Mouse (Mus musculus) lung, embryonic 14.5 days (tissue): ENCODE results near the gene Mcpt8. TPM values are rescaled to one million over a fixed set of nuclear protein-coding genes. Genes with fewer than 3 reads are reported as not detected.

ENCODE experiments used
- ATAC-seq: fragments of 200-750 bp; cut with Nextera tagmentation; 2 replicates; pipeline ENCODE4 v1.8.0; 2017; ENCODE audit warnings: mild to moderate bottlenecking, moderate TSS enrichment, moderate library complexity; ENCODE audit not compliant: insufficient read depth
- DNase-seq: peaks from one replicate; pipeline ENCODE4 v3.0.0-alpha.2; 2015
- H3K27ac ChIP-seq: fragments of 300-500 bp; sonication (generic); 2 replicates; pipeline ENCODE4 v1.5.1; 2014; ENCODE audit warnings: low read depth, mild to moderate bottlenecking, moderate library complexity
- H3K27me3 ChIP-seq: fragments of 300-500 bp; sonication (generic); 2 replicates; pipeline ENCODE4 v1.6.1; 2014; ENCODE audit warnings: low read length, control low read depth; ENCODE audit not compliant: insufficient read depth
- H3K36me3 ChIP-seq: fragments of 300-500 bp; sonication (generic); 2 replicates; pipeline ENCODE4 v1.6.1; 2014; ENCODE audit warnings: control low read depth; ENCODE audit not compliant: insufficient read depth
- H3K4me1 ChIP-seq: fragments of 300-500 bp; sonication (generic); 2 replicates; pipeline ENCODE4 v1.6.1; 2014; ENCODE audit warnings: antibody characterized with exemption, control low read depth; ENCODE audit not compliant: insufficient read depth
- H3K4me2 ChIP-seq: fragments of 300-500 bp; sonication (generic); 2 replicates; pipeline ENCODE4 v1.6.1; 2014; ENCODE audit warnings: mild to moderate bottlenecking
- H3K4me3 ChIP-seq: fragments of 300-500 bp; sonication (generic); 2 replicates; pipeline ENCODE4 v1.5.1; 2014; ENCODE audit warnings: low read depth, low read length
- H3K9ac ChIP-seq: fragments of 300-500 bp; sonication (generic); 2 replicates; pipeline ENCODE4 v1.6.1; 2014
- H3K9me3 ChIP-seq: fragments of 300-500 bp; sonication (generic); 2 replicates; pipeline ENCODE4 v1.6.1; 2016; ENCODE audit warnings: low read depth, low read length, control low read depth
- CTCF ChIP-seq: IDR thresholded peaks from 2 replicates; pipeline ENCODE4 v1.5.1; 2016; ENCODE audit warnings: antibody characterized with exemption, low read depth
- WGBS: fragments of 180-500 bp; shearing (Covaris S2); extraction: QIAGEN DNeasy Blood & Tissue Kit; methylation state at CpG from one replicate; pipeline ENCODE4 v1.1.7; 2014; 5-methylcytosine and 5-hydroxymethylcytosine counted together
- polyA plus RNA-seq: library from polyadenylated mRNA; unstranded; fragments of >200 nt; fragmentation: Nextera tagmentation; extraction: Ambion mirVana; gene quantifications from 2 replicates; pipeline ENCODE4 v1.2.1, GENCODE M21; 2014

Mcpt8 gene
- polyA plus RNA-seq, 1 experiment from 2014 or later = 0.54 TPM

GRCm38 (mm10) chr14:56105447-56106180 is 20.5 kb upstream of the Mcpt8 start:
- Histone ChIP-seq H3K9ac (no peak overlapping the region), H3K27ac (no peak overlapping the region), H3K4me3 (no peak overlapping the region), H3K27me3 (no peaks in the 10 kb centered on the region), H3K9me3 (no peaks in the 10 kb centered on the region), H3K4me1 (no peaks in the 10 kb centered on the region), H3K4me2 (no peak overlapping the region), H3K36me3 (no peaks in the 10 kb centered on the region)
- DNase-seq (no peak), ATAC-seq (no peak)
- no peak for TF ChIP-seq CTCF
- 70% methylated on average over 13 of the region's 13 CpGs for WGBS

DNA sequence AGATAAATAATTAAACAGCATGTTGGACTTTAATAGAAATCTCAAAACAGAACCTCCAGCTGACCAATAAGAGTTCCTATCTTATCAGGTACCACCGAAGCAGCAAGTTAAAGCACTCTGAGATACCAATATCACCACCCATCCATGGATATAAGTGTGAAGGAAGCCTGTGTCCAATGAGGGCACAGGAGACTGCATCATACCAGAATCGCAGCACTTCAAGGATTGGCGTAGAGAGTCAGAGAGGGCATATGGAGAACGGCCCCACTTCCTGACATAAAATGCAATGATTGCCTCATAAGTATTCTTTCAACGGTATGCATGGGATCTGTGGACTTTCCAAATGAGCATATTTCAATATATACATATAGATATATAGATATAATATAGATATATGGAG is 19.9 kb upstream of the Mcpt8 start:
- Histone ChIP-seq H3K4me1 (no peaks in the 10 kb centered on the region), H3K4me3 (no peak overlapping the region), H3K27ac (no peak overlapping the region), H3K27me3 (no peaks in the 10 kb centered on the region), H3K4me2 (no peak overlapping the region), H3K9me3 (no peaks in the 10 kb centered on the region), H3K9ac (no peak overlapping the region), H3K36me3 (no peaks in the 10 kb centered on the region)
- no peak for TF ChIP-seq CTCF
- WGBS = 72% methylated on average over 5 of the region's 5 CpGs
- ATAC-seq = no peak
- no peak for DNase-seq

GRCm38 (mm10) chr14:56103452-56103851 is 18.4 kb upstream of the Mcpt8 start:
- TF ChIP-seq CTCF = no peak
- no peaks in the 10 kb centered on the region for H3K9me3 ChIP-seq
- no peaks in the 10 kb centered on the region for H3K27me3 ChIP-seq
- H3K27ac ChIP-seq = no peak overlapping the region
- no peak overlapping the region for H3K9ac ChIP-seq
- no peaks in the 10 kb centered on the region for H3K36me3 ChIP-seq
- 54% methylated on average over 3 of the region's 3 CpGs for WGBS
- no peak overlapping the region for H3K4me2 ChIP-seq
- no peak for DNase-seq
- no peaks in the 10 kb centered on the region for H3K4me1 ChIP-seq
- no peak overlapping the region for H3K4me3 ChIP-seq
- no peak for ATAC-seq

GRCm38 (mm10) chr14:56102386-56102785 is 17.3 kb upstream of the Mcpt8 start, which contains the start of gene Ctsg:
Gene Ctsg, minus strand, starts transcription at chr14:56102574.
- Histone ChIP-seq H3K27ac (no peak within 1 kb of the TSS), H3K9me3 (no peaks in the 10 kb centered on the region), H3K4me2 (no peak within 1 kb of the TSS), H3K4me1 (no peaks in the 10 kb centered on the region), H3K27me3 (no peaks in the 10 kb centered on the region), H3K4me3 (no peak within 1 kb of the TSS), H3K36me3 (no peaks in the 10 kb centered on the region), H3K9ac (no peak within 1 kb of the TSS)
- no peak for ATAC-seq
- WGBS = 71% methylated on average over 10 of the region's 10 CpGs
- DNase-seq = no peak
- TF ChIP-seq CTCF = no peak

- Histone ChIP-seq H3K4me3 (no peak overlapping the region), H3K27ac (no peak overlapping the region), H3K9me3 (no peaks in the 10 kb centered on the region), H3K36me3 (no peaks in the 10 kb centered on the region), H3K27me3 (no peaks in the 10 kb centered on the region), H3K9ac (no peak overlapping the region), H3K4me2 (no peak overlapping the region), H3K4me1 (no peaks in the 10 kb centered on the region)
- DNase-seq (peak; percentile 31), ATAC-seq (no peak)
- TF ChIP-seq CTCF = peak; percentile 61
- 72% methylated on average over 4 of the region's 4 CpGs for WGBS
Measured at GRCm38 (mm10) chr14:56098940-56099339, 13.9 kb upstream of the Mcpt8 start.

GRCm38 (mm10) chr14:56097597-56097996 is 12.5 kb upstream of the Mcpt8 start:
- H3K36me3 ChIP-seq = no peaks in the 10 kb centered on the region
- H3K4me1 ChIP-seq = no peaks in the 10 kb centered on the region
- H3K27me3 ChIP-seq = no peaks in the 10 kb centered on the region
- H3K9me3 ChIP-seq = no peaks in the 10 kb centered on the region
- DNase-seq (peak; percentile 1), ATAC-seq (no peak)
- H3K4me2 ChIP-seq = no peak overlapping the region
- WGBS = 87% methylated on average over 1 of the region's 1 CpGs
- H3K9ac ChIP-seq = no peak overlapping the region
- H3K27ac ChIP-seq = no peak overlapping the region
- H3K4me3 ChIP-seq = no peak overlapping the region
- TF ChIP-seq CTCF = no peak

- no peak for ATAC-seq
- no peak overlapping the region for H3K4me3 ChIP-seq
- H3K27me3 ChIP-seq = no peaks in the 10 kb centered on the region
- H3K4me2 ChIP-seq = no peak overlapping the region
- no peak for DNase-seq
- H3K27ac ChIP-seq = no peak overlapping the region
- H3K4me1 ChIP-seq = no peaks in the 10 kb centered on the region
- no peaks in the 10 kb centered on the region for H3K36me3 ChIP-seq
- 67% methylated on average over 2 of the region's 2 CpGs for WGBS
- H3K9ac ChIP-seq = no peak overlapping the region
- TF ChIP-seq CTCF = no peak
- no peaks in the 10 kb centered on the region for H3K9me3 ChIP-seq
Measured at GRCm38 (mm10) chr14:56093353-56093752, 8.3 kb upstream of the Mcpt8 start.
